Mouse (Mus musculus) lung, embryonic 16.5 days (tissue): ENCODE measurements at regions not wholly inside any gene's neighbourhood (a gene's known extent, or its start where the extent isn't known, plus 50 kb on each side); places are given as distances from the start of the nearest gene placed in this dataset.

Experiments
- ATAC-seq: fragments of 200-750 bp; cut with Nextera tagmentation; 2 replicates; pipeline ENCODE4 v1.8.0; 2017; ENCODE audit warnings: low read depth, mild to moderate bottlenecking, moderate library complexity
- H3K27ac ChIP-seq: fragments of 300-500 bp; sonication (generic); 2 replicates; pipeline ENCODE4 v1.5.1; 2014; ENCODE audit warnings: mild to moderate bottlenecking, control low read depth, low read length
- H3K27me3 ChIP-seq: fragments of 300-500 bp; sonication (generic); 2 replicates; pipeline ENCODE4 v1.6.1; 2014; ENCODE audit warnings: low read depth, low read length, mixed read lengths; ENCODE audit not compliant: control insufficient read depth, insufficient read depth
- H3K36me3 ChIP-seq: fragments of 300-500 bp; sonication (generic); 2 replicates; pipeline ENCODE4 v1.6.1; 2014; ENCODE audit warnings: low read length; ENCODE audit not compliant: control insufficient read depth, insufficient read depth
- H3K4me1 ChIP-seq: fragments of 300-500 bp; sonication (generic); replicated peaks from 2 replicates; pipeline ENCODE4 v1.6.1; 2014; ENCODE audit warnings: low read length, mixed read lengths; ENCODE audit not compliant: control insufficient read depth, insufficient read depth
- H3K4me2 ChIP-seq: fragments of 300-500 bp; sonication (generic); 2 replicates; pipeline ENCODE4 v1.6.1; 2014; ENCODE audit warnings: low read depth, low read length, control low read depth
- H3K4me3 ChIP-seq: fragments of 300-500 bp; sonication (generic); 2 replicates; pipeline ENCODE4 v1.5.1; 2014; ENCODE audit warnings: mild to moderate bottlenecking, low read length, control low read depth
- H3K9ac ChIP-seq: fragments of 300-500 bp; sonication (generic); 2 replicates; pipeline ENCODE4 v1.6.1; 2014; ENCODE audit warnings: low read length, control low read depth
- H3K9me3 ChIP-seq: fragments of 300-500 bp; sonication (generic); 2 replicates; pipeline ENCODE4 v1.6.1; 2016; ENCODE audit warnings: low read length; ENCODE audit not compliant: control insufficient read depth
- WGBS: fragments of 180-500 bp; shearing (Covaris S2); extraction: QIAGEN DNeasy Blood & Tissue Kit; methylation state at CpG from one replicate; pipeline ENCODE4 v1.1.7; 2014; 5-methylcytosine and 5-hydroxymethylcytosine counted together

DNA sequence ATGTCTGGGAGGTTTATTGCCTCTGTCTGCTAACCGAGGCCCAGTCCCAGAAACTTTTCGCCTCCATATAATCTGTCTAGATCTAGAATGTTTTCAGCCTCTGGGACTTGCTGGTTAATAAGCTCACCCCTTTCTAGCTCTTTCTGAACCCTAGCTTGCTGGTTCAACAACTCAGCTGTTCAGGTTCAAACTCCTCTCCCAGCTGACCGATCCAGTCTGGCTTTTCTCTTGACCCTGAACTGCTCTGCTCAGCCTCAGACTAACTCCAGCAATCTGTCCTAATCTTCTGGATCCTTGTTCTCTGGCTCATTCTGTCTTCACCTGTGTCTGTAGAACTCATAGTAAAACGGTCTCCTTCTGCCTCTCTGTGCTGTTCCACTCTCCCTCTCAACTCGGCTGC lies 86.2 kb upstream of the Plxnc1 start:
- WGBS: 85% methylated on average over 5 of the region's 5 CpGs
- Histone ChIP-seq H3K27me3 (no peaks in the 10 kb centered on the region), H3K9me3 (no peaks in the 10 kb centered on the region), H3K9ac (no peak overlapping the region), H3K4me3 (no peak overlapping the region), H3K27ac (no peak overlapping the region), H3K36me3 (no peaks in the 10 kb centered on the region), H3K4me1 (peaks cover 10% of the 10 kb centered on the region; the same call in 1 of the 2 replicates), H3K4me2 (no peak overlapping the region)
- ATAC-seq: no peak

DNA sequence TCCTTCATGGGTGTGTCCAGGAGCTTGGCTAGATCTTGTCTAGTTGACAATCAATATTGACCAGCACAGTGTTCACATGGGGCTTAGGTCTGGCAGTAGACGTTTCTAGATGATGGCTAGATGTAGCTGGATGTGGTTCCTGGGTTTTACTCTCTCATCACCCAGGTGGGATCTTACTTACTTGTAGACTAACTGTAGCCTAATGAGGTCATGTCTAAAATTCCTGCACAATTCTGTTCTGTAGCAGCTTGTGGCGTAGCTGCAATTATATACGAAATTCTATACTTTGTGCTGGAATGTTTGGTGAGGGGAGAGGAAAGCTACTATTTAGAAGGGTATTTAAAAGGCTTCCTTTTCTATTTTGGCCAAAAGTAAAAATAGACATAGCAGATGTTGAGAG lies 84.9 kb upstream of the Plxnc1 start:
- ATAC-seq: no peak
- no peaks in the 10 kb centered on the region for H3K27me3 ChIP-seq
- H3K27ac ChIP-seq: no peak overlapping the region
- no peaks in the 10 kb centered on the region for H3K9me3 ChIP-seq
- H3K4me1 ChIP-seq: peaks cover 4% of the 10 kb centered on the region; the same call in 1 of the 2 replicates
- no peaks in the 10 kb centered on the region for H3K36me3 ChIP-seq
- H3K9ac ChIP-seq: no peak overlapping the region
- H3K4me2 ChIP-seq: no peak overlapping the region
- H3K4me3 ChIP-seq: no peak overlapping the region
- WGBS: 59% methylated on average over 3 of the region's 3 CpGs

DNA sequence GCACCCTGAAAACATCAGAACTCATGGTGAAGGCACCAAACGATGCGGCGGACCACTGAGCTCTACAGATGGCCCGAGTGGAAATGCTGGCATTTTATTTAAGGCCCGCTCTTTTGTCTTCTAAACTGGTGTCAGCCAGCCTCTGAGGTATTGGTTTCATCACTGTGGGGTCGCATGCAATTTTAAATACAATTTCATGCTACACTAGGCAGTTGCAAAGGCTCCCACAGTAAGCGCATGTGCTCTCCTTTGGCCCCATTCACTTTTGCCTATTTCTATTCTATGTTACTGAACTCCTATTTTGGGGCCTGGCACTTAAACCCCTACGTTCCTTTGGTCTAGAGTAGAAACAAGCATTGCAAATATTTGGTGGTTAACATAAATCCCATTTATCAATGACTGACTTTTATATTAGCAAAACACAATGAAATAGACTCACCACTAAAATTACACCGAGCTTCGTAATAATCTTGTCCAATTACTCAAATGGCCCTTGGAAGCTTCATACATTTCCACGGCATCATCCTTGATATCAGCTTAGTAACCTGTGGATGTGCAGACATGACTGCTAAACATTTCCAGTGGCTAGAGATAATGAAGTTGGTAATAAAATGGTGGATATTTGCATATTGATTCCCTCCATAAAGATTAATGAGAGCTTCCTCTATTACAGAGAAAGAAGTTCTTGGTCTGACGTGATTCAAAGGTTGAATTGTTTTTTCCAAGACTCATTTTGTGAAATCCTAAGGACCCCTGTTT lies 81.1 kb upstream of the Plxnc1 start:
- Histone ChIP-seq H3K36me3 (no peaks in the 10 kb centered on the region), H3K4me1 (no peaks in the 10 kb centered on the region), H3K9me3 (no peaks in the 10 kb centered on the region), H3K4me3 (no peak overlapping the region), H3K4me2 (no peak overlapping the region), H3K27me3 (no peaks in the 10 kb centered on the region), H3K27ac (no peak overlapping the region), H3K9ac (no peak overlapping the region)
- WGBS: 91% methylated on average over 12 of the region's 12 CpGs
- no peak for ATAC-seq

DNA sequence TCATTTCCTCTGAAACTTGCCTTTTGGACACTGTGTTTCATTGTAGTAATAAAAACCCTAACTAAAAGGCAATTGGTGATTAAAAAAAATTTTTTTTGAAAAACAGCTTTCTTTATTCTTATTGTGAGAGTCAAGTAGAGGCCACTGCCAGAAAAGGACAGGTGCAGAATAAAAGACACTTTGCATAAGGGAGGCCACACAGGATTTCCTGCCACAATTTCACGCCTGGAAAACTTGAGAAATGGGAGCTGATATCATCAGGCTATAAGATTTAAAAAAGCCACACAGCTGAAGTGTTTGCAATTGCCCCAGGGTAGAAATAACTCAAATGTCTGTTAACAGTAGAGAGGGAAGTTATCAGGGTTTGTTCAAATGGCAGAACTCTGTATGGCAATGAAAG lies 76.6 kb upstream of the Plxnc1 start:
- Histone ChIP-seq H3K4me3 (no peak overlapping the region), H3K4me2 (no peak overlapping the region), H3K27me3 (no peaks in the 10 kb centered on the region), H3K9ac (no peak overlapping the region), H3K9me3 (no peaks in the 10 kb centered on the region), H3K36me3 (no peaks in the 10 kb centered on the region), H3K4me1 (no peaks in the 10 kb centered on the region), H3K27ac (no peak overlapping the region)
- no peak for ATAC-seq
- 38% methylated on average over 1 of the region's 1 CpGs for WGBS

DNA sequence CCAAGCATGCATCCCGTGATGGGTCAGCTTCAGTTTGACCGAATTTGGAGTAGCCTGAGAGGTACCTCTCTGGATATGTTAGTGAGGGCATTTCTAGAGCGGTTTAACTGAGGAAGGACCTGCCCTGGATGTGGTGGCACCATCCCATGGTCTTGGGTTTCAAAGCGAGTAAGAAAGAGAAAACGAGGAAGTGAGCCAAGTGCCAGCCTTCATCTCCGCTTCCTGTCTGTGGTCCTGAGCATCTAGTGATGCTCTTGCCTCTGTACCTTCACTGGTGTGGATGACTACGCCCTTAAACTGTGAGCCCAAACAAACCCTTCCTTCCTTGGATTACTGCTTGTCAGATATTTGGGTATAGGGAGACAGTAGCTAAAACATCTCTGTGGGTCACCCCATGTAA lies 72.3 kb upstream of the Plxnc1 start:
- H3K9ac ChIP-seq: no peak overlapping the region
- no peak overlapping the region for H3K4me2 ChIP-seq
- H3K4me1 ChIP-seq: no peaks in the 10 kb centered on the region
- no peak overlapping the region for H3K27ac ChIP-seq
- no peak overlapping the region for H3K4me3 ChIP-seq
- H3K9me3 ChIP-seq: no peaks in the 10 kb centered on the region
- H3K36me3 ChIP-seq: no peaks in the 10 kb centered on the region
- no peaks in the 10 kb centered on the region for H3K27me3 ChIP-seq
- ATAC-seq: no peak
- WGBS: 86% methylated on average over 7 of the region's 7 CpGs

DNA sequence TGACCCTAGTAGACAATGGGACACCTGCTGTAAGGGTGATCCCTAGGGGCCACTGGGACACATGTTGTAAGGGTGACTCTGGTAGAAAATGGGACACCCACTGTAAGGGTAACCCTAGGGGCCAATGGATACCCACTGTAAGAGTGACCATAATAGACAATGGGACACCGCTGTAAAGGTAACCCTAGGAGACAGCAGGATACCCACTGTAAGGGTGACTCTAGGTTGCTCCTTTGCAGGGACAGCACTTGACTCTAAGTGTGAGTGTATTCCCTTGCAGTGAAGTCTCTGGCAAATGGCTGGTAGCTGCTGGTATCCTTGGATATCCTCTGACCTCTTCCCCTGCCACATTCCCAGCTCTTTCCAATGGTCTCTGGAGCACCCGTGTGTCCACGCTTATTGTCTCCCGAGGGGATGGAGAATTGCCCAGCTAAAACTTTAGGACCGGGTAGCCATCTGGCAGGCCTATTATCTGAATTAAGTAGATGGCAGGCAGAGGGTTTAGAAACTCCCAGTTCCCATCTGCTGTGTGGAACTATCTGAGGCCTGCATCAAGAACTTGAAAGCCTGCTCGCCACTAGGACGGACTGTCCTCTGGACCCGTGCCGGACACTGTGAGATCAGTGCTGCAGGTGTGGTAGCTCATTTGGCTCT lies 70.8 kb upstream of the Plxnc1 start:
- no peaks in the 10 kb centered on the region for H3K4me1 ChIP-seq
- H3K9me3 ChIP-seq: no peaks in the 10 kb centered on the region
- no peaks in the 10 kb centered on the region for H3K27me3 ChIP-seq
- no peak overlapping the region for H3K27ac ChIP-seq
- no peak overlapping the region for H3K9ac ChIP-seq
- H3K4me3 ChIP-seq: no peak overlapping the region
- H3K4me2 ChIP-seq: no peak overlapping the region
- H3K36me3 ChIP-seq: no peaks in the 10 kb centered on the region
- peak; percentile 17; the same call in 1 of the 2 replicates for ATAC-seq
- WGBS: 87% methylated on average over 9 of the region's 9 CpGs

DNA sequence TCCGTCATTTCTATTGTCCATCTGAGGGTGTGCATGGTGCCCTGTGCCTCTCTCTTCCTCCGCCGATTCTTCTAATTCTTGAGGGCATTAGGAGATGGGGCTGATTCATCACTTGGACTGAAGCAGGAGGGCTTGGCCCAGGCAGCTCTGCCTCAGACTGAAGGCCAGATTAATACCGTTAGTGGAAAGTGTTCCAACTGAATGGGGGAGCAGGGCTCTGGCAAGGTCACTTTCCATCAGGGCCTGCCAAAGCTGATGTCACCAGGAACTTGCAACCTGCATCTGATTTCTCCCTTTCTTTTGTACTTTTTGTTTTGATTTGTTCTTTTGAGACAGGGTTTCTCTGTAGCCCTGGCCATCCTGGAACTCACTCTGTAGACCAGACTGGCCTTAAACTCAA lies 69.3 kb upstream of the Plxnc1 start:
- no peak for ATAC-seq
- no peak overlapping the region for H3K4me3 ChIP-seq
- 73% methylated on average over 4 of the region's 4 CpGs for WGBS

DNA sequence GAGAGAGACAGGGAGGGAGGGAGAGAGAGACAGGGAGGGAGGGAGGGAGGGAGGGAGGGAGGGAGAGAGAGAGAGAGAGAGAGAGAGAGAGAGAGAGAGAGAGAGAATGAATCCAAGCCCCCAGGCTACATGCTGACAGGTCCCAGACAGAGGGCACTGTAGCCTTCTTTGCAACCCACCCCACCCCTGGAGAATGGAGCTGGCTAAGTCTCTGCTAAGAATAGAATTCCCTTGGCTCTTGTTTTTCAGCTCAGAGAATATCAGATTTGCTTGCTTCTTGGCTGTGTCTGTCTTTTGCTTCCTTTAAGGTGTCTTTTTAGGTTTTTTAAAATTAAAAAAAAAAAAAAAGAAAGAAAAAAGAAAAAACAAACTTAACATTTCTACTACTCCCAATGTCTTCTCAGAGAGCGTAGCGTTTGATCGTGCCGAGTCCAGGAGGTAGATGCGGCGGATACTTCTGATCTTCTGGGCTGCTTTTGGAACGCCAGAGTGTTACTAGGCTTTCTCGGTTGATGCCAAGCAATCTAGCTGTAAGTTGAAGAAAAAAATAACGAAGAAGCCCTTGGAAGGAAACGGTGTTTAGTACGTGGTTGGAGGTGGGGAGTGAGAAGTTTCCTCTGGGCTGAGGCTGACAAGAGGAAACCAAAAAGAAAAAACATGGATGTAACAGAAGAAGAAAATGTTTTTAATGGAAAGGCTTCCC lies 68.7 kb upstream of the Plxnc1 start:
- no peak for ATAC-seq
- WGBS: 72% methylated on average over 11 of the region's 11 CpGs
- 0 out of 2 replicates have a peak overlapping the region, but pooled peaks have one; percentile 19 for H3K27ac ChIP-seq
- no peaks in the 10 kb centered on the region for H3K4me1 ChIP-seq
- H3K9me3 ChIP-seq: no peaks in the 10 kb centered on the region
- H3K27me3 ChIP-seq: no peaks in the 10 kb centered on the region
- no peaks in the 10 kb centered on the region for H3K36me3 ChIP-seq
- no peak overlapping the region for H3K4me3 ChIP-seq
- H3K4me2 ChIP-seq: no peak overlapping the region
- no peak overlapping the region for H3K9ac ChIP-seq

More for the DNA sequence above, 69.3 kb upstream of the Plxnc1 start:
- no peaks in the 10 kb centered on the region for H3K4me1 ChIP-seq
- no peaks in the 10 kb centered on the region for H3K27me3 ChIP-seq
- H3K27ac ChIP-seq: 0 out of 2 replicates have a peak overlapping the region, but pooled peaks have one; percentile 19
- no peaks in the 10 kb centered on the region for H3K36me3 ChIP-seq
- no peaks in the 10 kb centered on the region for H3K9me3 ChIP-seq
- no peak overlapping the region for H3K9ac ChIP-seq
- H3K4me2 ChIP-seq: no peak overlapping the region

DNA sequence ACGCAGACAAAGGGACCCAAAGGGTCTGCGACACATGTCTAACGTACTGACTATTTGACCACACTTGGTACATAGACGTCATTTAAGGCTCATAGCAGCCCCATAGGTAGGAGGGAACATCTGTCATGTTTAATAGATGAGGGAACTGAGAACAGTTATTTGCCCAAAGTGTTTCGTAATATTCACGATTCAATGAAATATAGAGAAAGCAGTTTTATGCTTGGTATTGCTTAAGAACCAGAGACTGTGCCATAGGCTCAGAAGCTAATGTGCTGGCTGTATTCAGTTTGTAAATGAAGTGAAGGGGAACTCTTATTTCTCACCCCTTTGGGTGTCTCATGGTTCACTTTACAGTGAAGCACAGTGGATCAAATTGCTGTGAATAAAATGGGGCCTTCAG lies 65.7 kb upstream of the Plxnc1 start:
- Histone ChIP-seq H3K27me3 (no peaks in the 10 kb centered on the region), H3K9ac (no peak overlapping the region), H3K4me3 (no peak overlapping the region), H3K27ac (no peak overlapping the region), H3K4me2 (no peak overlapping the region), H3K4me1 (no peaks in the 10 kb centered on the region), H3K9me3 (no peaks in the 10 kb centered on the region), H3K36me3 (no peaks in the 10 kb centered on the region)
- WGBS: 90% methylated on average over 6 of the region's 6 CpGs
- no peak for ATAC-seq
